Mouse (Mus musculus): ENCODE results near the gene Senp5. TPM values are rescaled to one million over a fixed set of nuclear protein-coding genes. Genes with fewer than 3 reads are reported as not detected.

The Senp5 gene
- polyA plus RNA-seq, 1 experiment: 5.5 TPM

DNA sequence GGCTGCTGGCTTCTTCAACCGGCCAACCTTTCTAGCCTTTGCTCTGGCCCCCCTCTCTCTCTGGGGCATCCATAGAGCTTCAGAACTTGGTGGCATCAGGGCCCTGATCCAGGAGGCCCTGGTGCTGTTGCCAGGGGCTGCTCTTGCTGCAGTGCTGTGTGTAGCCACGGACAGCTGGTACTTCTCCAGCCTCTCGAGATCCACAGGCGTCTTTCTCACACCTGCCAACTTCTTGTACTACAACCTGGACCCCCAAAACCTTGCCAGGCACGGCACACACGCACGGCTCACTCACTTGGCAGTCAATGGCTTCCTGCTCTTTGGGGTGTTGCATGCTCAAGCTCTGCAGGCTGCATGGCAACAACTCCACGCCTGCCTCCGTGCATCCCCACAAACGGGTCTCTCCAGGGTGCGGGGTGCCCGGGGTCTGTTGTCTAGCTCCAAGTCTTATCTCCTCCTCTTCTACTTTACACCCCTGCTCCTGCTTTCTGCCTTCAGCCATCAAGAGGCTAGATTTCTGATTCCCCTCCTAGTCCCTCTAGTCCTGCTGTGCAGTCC is 58.3 kb downstream of the Senp5 start:
- TF ChIP-seq CTCF (conservative IDR thresholded peaks at IDR 0.05; ENCODE audit: insufficient read depth, insufficient read length, low read depth, low read length) (no peak), POLR2A (IDR thresholded peaks at IDR 0.05; ENCODE audit: low read depth, low read length) (no peak)
- H3K4me3 ChIP-seq (ENCODE audit: insufficient read depth, low read depth, low read length): no peak overlapping the region
- 89% methylated on average over 12 of the region's 12 CpGs for WGBS

DNA sequence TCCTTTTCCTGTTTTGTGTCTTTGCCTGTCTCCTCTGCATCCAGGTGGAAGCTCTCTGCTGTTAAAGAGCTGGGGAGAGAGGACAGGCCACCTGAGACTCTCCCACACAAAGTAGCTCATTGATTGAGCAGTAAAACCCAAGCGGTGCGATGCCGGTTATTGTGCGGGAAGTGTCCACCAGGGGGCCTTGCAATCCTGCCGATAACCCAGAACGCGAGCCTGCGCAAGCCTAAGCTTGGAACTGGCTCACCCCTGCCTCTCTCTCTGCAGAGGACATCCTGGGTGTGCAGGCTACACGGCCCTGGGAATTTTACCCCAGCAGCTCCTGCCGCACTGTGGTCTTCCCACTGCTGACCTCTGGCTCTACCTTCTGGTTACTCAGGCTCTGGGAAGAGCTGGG is 59.1 kb downstream of the Senp5 start:
- DNase-seq: peak; percentile 79
- Histone ChIP-seq H3K4me1 (ENCODE audit: control insufficient read depth, insufficient read depth, low read length) (peaks cover 2% of the 10 kb centered on the region; the same call in 1 of the 2 replicates), H3K36me3 (ENCODE audit: control insufficient read depth, insufficient read depth, low read length) (no peaks in the 10 kb centered on the region), H3K27me3 (replicated peaks; ENCODE audit: control insufficient read depth, insufficient read depth, low read length) (no peaks in the 10 kb centered on the region), H3K27ac (ENCODE audit: insufficient read depth, low read depth, low read length) (no peak overlapping the region), H3K4me3 (ENCODE audit: insufficient read depth, low read depth, low read length) (no peak overlapping the region)
- peak; percentile 86 for TF ChIP-seq CTCF (conservative IDR thresholded peaks at IDR 0.05; ENCODE audit: insufficient read depth, insufficient read length, low read depth, low read length)
- TF ChIP-seq POLR2A (IDR thresholded peaks at IDR 0.05; ENCODE audit: low read depth, low read length): no peak
- WGBS: 2% methylated on average over 10 of the region's 10 CpGs

More for the DNA sequence above, 58.3 kb downstream of the Senp5 start:
- DNase-seq: no peak
- Histone ChIP-seq H3K4me1 (ENCODE audit: control insufficient read depth, insufficient read depth, low read length) (peaks cover 2% of the 10 kb centered on the region; the same call in 1 of the 2 replicates), H3K27me3 (replicated peaks; ENCODE audit: control insufficient read depth, insufficient read depth, low read length) (no peaks in the 10 kb centered on the region), H3K36me3 (ENCODE audit: control insufficient read depth, insufficient read depth, low read length) (no peaks in the 10 kb centered on the region), H3K27ac (ENCODE audit: insufficient read depth, low read depth, low read length) (no peak overlapping the region)

DNA sequence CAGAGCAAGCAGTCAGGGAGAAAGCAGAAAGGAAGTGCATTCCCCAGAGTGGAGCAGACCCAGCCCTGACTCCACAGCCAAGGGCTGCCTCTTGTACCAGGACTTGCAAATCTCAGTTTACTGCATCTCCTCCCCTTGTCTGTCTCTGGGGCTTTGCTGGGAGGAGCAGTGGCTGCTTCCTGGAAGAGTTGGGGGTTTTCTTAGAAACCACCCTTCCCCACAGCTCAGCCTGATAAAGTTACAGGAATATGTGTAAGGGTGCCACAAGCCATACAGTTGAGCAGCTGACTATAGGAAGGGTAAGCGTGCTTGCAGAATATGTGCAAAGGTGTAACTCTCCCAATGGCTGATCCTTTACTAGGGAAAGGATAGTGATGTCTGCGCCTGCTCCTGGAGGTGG is 62.5 kb downstream of the Senp5 start:
- WGBS: 76% methylated on average over 2 of the region's 2 CpGs
- H3K4me3 ChIP-seq (ENCODE audit: insufficient read depth, low read depth, low read length): no peak overlapping the region
- no peaks in the 10 kb centered on the region for H3K27me3 ChIP-seq (replicated peaks; ENCODE audit: control insufficient read depth, insufficient read depth, low read length)
- DNase-seq: no peak
- no peak overlapping the region for H3K27ac ChIP-seq (ENCODE audit: insufficient read depth, low read depth, low read length)
- TF ChIP-seq CTCF (conservative IDR thresholded peaks at IDR 0.05; ENCODE audit: insufficient read depth, insufficient read length, low read depth, low read length) (no peak), POLR2A (IDR thresholded peaks at IDR 0.05; ENCODE audit: low read depth, low read length) (no peak)
- H3K36me3 ChIP-seq (ENCODE audit: control insufficient read depth, insufficient read depth, low read length): no peaks in the 10 kb centered on the region
- no peaks in the 10 kb centered on the region for H3K4me1 ChIP-seq (ENCODE audit: control insufficient read depth, insufficient read depth, low read length)

DNA sequence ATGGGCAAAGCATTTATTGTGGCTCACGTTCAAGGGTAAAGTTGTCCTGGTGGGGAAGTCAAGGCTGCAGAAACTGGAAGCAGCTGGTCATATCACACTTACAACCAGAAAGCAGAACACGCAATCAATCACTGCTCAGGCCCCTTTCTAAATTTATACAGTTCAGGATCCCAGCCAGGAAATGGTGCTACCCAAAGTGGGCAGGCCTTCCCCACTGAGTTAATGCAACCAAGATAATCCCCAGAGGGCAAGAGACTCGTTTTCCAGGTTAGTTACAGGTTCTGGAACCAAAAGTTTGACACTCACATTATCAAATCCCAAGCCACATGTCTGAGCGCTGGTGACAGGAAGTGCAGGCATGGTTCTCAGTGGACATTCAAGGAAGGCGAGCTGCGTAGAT is 64.2 kb downstream of the Senp5 start:
- Histone ChIP-seq H3K4me3 (ENCODE audit: insufficient read depth, low read depth, low read length) (no peak overlapping the region), H3K27ac (ENCODE audit: insufficient read depth, low read depth, low read length) (no peak overlapping the region), H3K4me1 (ENCODE audit: control insufficient read depth, insufficient read depth, low read length) (no peaks in the 10 kb centered on the region), H3K36me3 (ENCODE audit: control insufficient read depth, insufficient read depth, low read length) (no peaks in the 10 kb centered on the region), H3K27me3 (replicated peaks; ENCODE audit: control insufficient read depth, insufficient read depth, low read length) (peaks cover 3% of the 10 kb centered on the region; the same call in 1 of the 2 replicates)
- TF ChIP-seq POLR2A (IDR thresholded peaks at IDR 0.05; ENCODE audit: low read depth, low read length) (no peak), CTCF (conservative IDR thresholded peaks at IDR 0.05; ENCODE audit: insufficient read depth, insufficient read length, low read depth, low read length) (no peak)
- DNase-seq: no peak
- WGBS: 67% methylated on average over 6 of the region's 6 CpGs

DNA sequence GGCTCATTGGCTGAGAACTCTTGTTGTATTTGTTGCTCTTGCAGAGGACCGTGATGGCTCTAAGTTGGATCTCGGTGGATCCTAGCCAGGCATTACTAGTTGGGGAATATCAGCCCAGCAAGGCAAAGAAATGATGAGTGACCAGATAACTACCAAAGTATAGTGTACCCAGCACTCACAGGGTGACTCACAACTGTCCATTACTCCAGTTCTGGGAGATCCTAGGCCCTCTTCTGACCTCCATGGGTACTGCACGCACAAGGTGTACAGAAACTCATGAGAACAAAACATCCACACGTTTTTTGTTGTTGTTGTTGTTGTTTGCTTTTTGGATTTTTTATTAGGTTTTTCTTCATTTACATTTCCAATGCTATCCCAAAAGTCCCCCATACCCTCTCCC is 66.5 kb downstream of the Senp5 start:
- Histone ChIP-seq H3K27me3 (replicated peaks; ENCODE audit: control insufficient read depth, insufficient read depth, low read length) (peaks cover 3% of the 10 kb centered on the region; the same call in 1 of the 2 replicates), H3K27ac (ENCODE audit: insufficient read depth, low read depth, low read length) (no peak overlapping the region), H3K4me3 (ENCODE audit: insufficient read depth, low read depth, low read length) (no peak overlapping the region), H3K4me1 (ENCODE audit: control insufficient read depth, insufficient read depth, low read length) (no peaks in the 10 kb centered on the region), H3K36me3 (ENCODE audit: control insufficient read depth, insufficient read depth, low read length) (no peaks in the 10 kb centered on the region)
- DNase-seq: no peak
- WGBS: 87% methylated on average over 4 of the region's 4 CpGs
- TF ChIP-seq POLR2A (IDR thresholded peaks at IDR 0.05; ENCODE audit: low read depth, low read length) (no peak), CTCF (conservative IDR thresholded peaks at IDR 0.05; ENCODE audit: insufficient read depth, insufficient read length, low read depth, low read length) (no peak)

DNA sequence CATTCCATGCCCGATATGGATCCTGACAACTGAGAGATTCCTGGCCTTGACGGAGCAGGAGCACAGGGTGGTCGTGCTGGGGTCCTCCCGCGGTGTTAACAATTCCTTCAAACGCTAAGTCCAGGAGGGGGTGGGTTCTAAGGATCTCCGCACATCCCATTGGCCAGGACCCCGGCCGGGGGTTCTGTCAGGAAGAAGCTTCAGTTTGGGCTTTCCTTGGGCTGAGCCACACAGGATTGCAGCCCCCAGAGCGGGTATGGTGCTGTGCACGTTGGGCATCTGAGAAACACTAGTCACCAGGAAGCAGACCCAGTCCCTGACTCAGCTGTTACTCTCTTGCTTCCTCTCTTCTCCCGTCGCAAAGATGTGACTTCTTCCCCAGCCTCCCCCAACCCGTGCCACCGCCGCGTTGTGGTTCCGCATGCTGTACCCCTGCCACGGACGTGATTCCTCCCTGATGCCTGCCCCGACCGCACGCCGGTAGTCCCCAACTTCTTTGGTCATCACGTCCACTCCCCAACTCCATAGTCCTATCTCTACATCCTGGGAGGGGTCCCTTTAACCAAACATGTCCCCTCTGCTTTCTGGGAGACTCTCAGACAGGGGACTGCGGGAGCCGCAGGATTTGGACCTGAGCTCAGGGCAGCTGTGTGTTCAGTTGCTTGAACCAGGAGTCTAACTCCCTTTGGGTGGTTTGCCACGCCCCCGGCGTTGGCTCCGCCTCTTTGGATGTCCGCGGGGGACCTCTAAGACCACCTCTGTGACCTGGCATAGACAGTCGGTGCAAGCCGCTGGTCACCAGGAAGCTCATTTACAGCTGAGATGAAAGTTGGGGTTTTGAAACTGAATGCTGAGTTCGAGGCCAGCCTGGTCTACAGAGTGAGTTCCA is 67.8 kb downstream of the Senp5 start:
- 19% methylated on average over 36 of the region's 36 CpGs for WGBS
- H3K4me1 ChIP-seq (ENCODE audit: control insufficient read depth, insufficient read depth, low read length): no peaks in the 10 kb centered on the region
- H3K27ac ChIP-seq (ENCODE audit: insufficient read depth, low read depth, low read length): no peak overlapping the region
- H3K27me3 ChIP-seq (replicated peaks; ENCODE audit: control insufficient read depth, insufficient read depth, low read length): peaks cover 3% of the 10 kb centered on the region; the same call in 1 of the 2 replicates
- no peak for TF ChIP-seq CTCF (conservative IDR thresholded peaks at IDR 0.05; ENCODE audit: insufficient read depth, insufficient read length, low read depth, low read length)
- TF ChIP-seq POLR2A (IDR thresholded peaks at IDR 0.05; ENCODE audit: low read depth, low read length): no peak
- H3K36me3 ChIP-seq (ENCODE audit: control insufficient read depth, insufficient read depth, low read length): no peaks in the 10 kb centered on the region
- no peak for DNase-seq
- H3K4me3 ChIP-seq (ENCODE audit: insufficient read depth, low read depth, low read length): 0 out of 2 replicates have a peak overlapping the region, but pooled peaks have one; percentile 9

DNA sequence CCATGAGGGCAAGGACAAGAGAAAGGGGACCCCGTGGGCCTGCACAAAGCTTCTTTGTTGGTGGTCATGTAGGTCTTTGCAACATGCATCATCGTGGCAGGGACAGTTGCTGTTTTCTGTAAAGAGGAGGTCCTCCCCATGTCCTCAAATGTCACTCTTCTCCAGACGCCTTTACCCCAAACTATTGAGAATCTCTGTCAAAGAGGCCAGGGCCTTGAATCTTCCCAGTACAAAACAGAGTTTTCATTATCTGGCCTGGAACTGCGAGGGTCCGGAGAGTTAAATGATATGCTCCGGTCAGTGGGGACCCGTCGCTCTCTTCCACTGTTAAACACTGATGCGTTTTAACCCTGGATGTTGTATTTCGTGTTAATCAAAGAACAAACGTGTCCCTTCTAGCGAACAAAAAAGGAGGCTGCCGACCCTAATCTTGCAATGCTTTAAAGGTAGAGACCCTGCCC is 68.5 kb downstream of the Senp5 start:
- 56% methylated on average over 13 of the region's 13 CpGs for whole genome bisulfite sequencing
- Histone ChIP-seq H3K27ac (ENCODE audit: insufficient read depth, low read depth, low read length) (no peak overlapping the region), H3K27me3 (replicated peaks; ENCODE audit: control insufficient read depth, insufficient read depth, low read length) (peaks cover 3% of the 10 kb centered on the region; the same call in 1 of the 2 replicates), H3K4me1 (ENCODE audit: control insufficient read depth, insufficient read depth, low read length) (no peaks in the 10 kb centered on the region), H3K36me3 (ENCODE audit: control insufficient read depth, insufficient read depth, low read length) (no peaks in the 10 kb centered on the region), H3K4me3 (ENCODE audit: insufficient read depth, low read depth, low read length) (no peak overlapping the region)
- no peak for DNase-seq
- TF ChIP-seq CTCF (conservative IDR thresholded peaks at IDR 0.05; ENCODE audit: insufficient read depth, insufficient read length, low read depth, low read length): no peak
- no peak for TF ChIP-seq POLR2A (IDR thresholded peaks at IDR 0.05; ENCODE audit: low read depth, low read length)
